Mouse (Mus musculus) thymus, adult 2 months (tissue): Measurements from ENCODE around the gene Cdkl5.

Source experiments
- CTCF ChIP-seq: fragments of 200-500 bp; IDR thresholded peaks from 2 replicates; pipeline ENCODE4 v1.5.1; 2012; ENCODE audit warnings: mild to moderate bottlenecking, control low read depth, low read length, moderate library complexity, borderline replicate concordance; ENCODE audit not compliant: control insufficient read depth, poor library complexity, insufficient read depth; ENCODE audit errors: extremely low read depth
- POLR2A ChIP-seq: fragments of 200-500 bp; IDR thresholded peaks from 2 replicates; pipeline ENCODE4 v1.6.1; 2012; ENCODE audit warnings: mild to moderate bottlenecking, low read length, control low read depth, moderate library complexity; ENCODE audit not compliant: control insufficient read depth, poor library complexity, insufficient read depth; ENCODE audit errors: extremely low read depth

DNA sequence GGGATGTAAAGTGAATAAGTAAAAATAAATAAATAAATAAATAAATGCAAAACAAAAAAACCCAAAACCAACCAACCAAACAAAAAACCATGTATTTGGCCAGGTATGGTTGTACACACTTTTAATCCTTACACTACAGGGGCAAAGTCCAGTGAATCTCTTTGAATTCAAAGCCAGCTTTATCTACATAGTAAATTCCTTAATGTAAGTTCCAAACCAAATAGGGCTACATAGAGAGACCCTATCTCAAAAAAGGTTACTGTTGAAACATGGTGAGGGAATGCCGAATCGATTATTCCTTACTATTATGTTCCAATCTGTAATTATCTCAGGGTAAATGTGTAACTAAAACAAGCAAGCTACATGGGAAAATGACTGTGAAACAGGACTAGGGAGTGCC is 93.4 kb downstream of the Cdkl5 start:
- no peak for TF ChIP-seq CTCF
- no peak for TF ChIP-seq POLR2A
